Mouse (Mus musculus) hindbrain, embryonic 14.5 days (tissue): Measurements from ENCODE around the gene Clasp1. TPM values are rescaled to one million over a fixed set of nuclear protein-coding genes. Genes with fewer than 3 reads are reported as not detected.
A peak's percentile ranks its signal among the peaks of the same experiment; 100 is the strongest.

Source experiments
- ATAC-seq: fragments of 200-750 bp; cut with Nextera tagmentation; 2 replicates; pipeline ENCODE4 v1.8.0; 2017; ENCODE audit warnings: moderate number of reproducible peaks, mild to moderate bottlenecking, moderate TSS enrichment, moderate library complexity; ENCODE audit not compliant: low FRiP score
- DNase-seq: peaks from one replicate; pipeline ENCODE4 v3.0.0-alpha.2; 2015; ENCODE audit warnings: low spot score
- H3K27ac ChIP-seq: fragments of 300-500 bp; sonication (generic); 2 replicates; pipeline ENCODE4 v1.5.1; 2014; ENCODE audit warnings: mild to moderate bottlenecking, moderate library complexity
- H3K27me3 ChIP-seq: fragments of 300-500 bp; sonication (generic); 2 replicates; pipeline ENCODE4 v1.6.1; 2014; ENCODE audit warnings: mild to moderate bottlenecking, low read length, mixed read lengths; ENCODE audit not compliant: control insufficient read depth, insufficient read depth
- H3K36me3 ChIP-seq: fragments of 300-500 bp; sonication (generic); replicated peaks from 2 replicates; pipeline ENCODE4 v1.6.1; 2014; ENCODE audit not compliant: control insufficient read depth, insufficient read depth
- H3K4me1 ChIP-seq: fragments of 300-500 bp; sonication (generic); replicated peaks from 2 replicates; pipeline ENCODE4 v1.6.1; 2014; ENCODE audit warnings: antibody characterized with exemption, low read length, mixed read lengths; ENCODE audit not compliant: control insufficient read depth, insufficient read depth
- H3K4me2 ChIP-seq: fragments of 300-500 bp; sonication (generic); replicated peaks from 2 replicates; pipeline ENCODE4 v1.6.1; 2014; ENCODE audit warnings: mild to moderate bottlenecking, moderate library complexity
- H3K4me3 ChIP-seq: fragments of 300-500 bp; sonication (generic); replicated peaks from 2 replicates; pipeline ENCODE4 v1.5.1; 2014; ENCODE audit warnings: mild to moderate bottlenecking, low read length
- H3K9ac ChIP-seq: fragments of 300-500 bp; sonication (generic); 2 replicates; pipeline ENCODE4 v1.6.1; 2014
- H3K9me3 ChIP-seq: fragments of 300-500 bp; sonication (generic); 2 replicates; pipeline ENCODE4 v1.6.1; 2016; ENCODE audit warnings: low read length; ENCODE audit not compliant: control insufficient read depth
- WGBS: fragments of 180-500 bp; shearing (Covaris S2); extraction: QIAGEN DNeasy Blood & Tissue Kit; methylation state at CpG from one replicate; pipeline ENCODE4 v1.1.7; 2014; 5-methylcytosine and 5-hydroxymethylcytosine counted together
- polyA plus RNA-seq: library from polyadenylated mRNA; unstranded; fragments of >200 nt; fragmentation: Nextera tagmentation; extraction: Ambion mirVana; gene quantifications from 2 replicates; pipeline ENCODE4 v1.2.1, GENCODE M21; 2014

Gene Clasp1
- polyA plus RNA-seq, 1 experiment from 2014 or later: 130 TPM

DNA sequence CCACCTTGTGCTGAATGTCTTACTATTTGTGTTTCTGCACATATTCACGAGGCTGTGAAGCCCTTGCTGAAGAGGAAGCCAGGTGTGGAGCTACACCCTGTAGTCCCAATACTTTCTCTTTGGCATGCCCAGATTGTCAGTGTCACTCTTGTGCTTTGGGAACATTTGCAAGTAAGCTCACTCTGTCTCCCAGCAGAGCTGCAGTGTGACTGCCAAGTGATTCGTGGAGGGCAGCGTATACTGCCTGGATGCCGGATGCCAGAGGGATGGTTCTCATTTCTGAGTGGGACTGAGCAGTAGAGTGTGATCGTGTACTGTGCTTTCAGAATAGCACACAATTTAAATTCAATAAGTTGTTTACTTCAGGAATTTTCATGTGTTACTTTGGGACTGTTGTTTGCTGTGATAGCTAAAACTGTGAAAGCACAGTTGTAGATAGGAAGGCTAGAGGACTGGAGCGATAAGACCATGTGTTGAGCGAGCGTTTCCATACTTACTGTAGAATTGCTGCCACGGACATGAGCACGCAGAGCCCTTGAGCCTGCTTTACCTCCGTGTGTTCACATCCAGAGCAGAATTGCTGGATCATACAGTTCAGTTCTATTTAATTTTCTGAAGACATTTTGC lies 68.5 kb downstream of the Clasp1 start:
- ATAC-seq: no peak
- H3K9me3 ChIP-seq: no peaks in the 10 kb centered on the region
- peak overlapping the region; percentile 55; the same call in 1 of the 2 replicates for H3K27ac ChIP-seq
- 45% methylated on average over 11 of the region's 11 CpGs for WGBS
- peak overlapping the region; percentile 60 for H3K4me2 ChIP-seq
- H3K4me1 ChIP-seq: peaks cover 30% of the 10 kb centered on the region
- peaks cover 10% of the 10 kb centered on the region for H3K36me3 ChIP-seq
- no peak for DNase-seq
- H3K4me3 ChIP-seq: no peak overlapping the region
- peak overlapping the region; percentile 37; the same call in 1 of the 2 replicates for H3K9ac ChIP-seq
- no peaks in the 10 kb centered on the region for H3K27me3 ChIP-seq

DNA sequence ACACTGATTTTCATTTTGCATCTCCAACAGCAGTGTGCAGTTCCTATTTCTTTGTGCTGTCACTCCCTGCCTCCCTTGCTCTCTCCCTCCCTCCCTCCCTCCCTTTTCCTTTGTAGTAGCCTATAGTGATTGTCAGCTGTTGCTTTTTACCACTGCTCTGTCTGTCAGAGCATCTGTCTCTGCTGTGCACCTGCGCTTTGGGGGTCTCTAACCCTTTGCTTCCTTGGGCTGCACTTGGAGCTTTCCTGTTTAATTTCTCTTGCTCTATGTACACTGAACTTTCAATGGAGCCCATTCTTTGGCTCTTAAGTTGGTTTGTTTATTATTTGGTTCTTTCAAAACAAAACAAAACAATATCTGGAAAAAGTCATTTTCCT lies 69.0 kb downstream of the Clasp1 start:
- Histone ChIP-seq H3K27ac (peak overlapping the region; percentile 55; the same call in 1 of the 2 replicates), H3K9ac (peak overlapping the region; percentile 37; the same call in 1 of the 2 replicates), H3K27me3 (no peaks in the 10 kb centered on the region), H3K4me2 (peak overlapping the region; percentile 60), H3K4me1 (peaks cover 30% of the 10 kb centered on the region), H3K9me3 (no peaks in the 10 kb centered on the region), H3K4me3 (no peak overlapping the region), H3K36me3 (peaks cover 13% of the 10 kb centered on the region)
- WGBS: 14% methylated on average over 1 of the region's 1 CpGs
- ATAC-seq (no peak), DNase-seq (no peak)

DNA sequence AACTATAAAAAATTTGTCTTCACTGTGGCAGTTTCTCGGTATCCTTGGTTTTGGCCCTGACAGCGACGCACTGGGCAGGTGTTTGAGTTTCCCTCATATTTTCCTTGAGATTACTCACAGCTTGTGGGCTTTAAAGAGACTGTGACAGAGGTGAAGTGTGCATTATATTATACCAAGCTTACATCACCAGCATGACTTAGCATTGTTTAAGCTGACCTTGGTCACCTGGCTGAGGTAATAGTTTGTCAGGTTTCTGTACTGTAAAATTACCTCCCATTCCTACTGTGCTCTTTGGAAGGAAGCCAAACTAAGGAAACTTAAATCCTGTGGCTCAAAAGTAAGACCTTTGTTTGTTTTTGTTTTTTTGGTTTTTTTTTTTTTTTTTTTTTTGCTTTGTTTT lies 69.4 kb downstream of the Clasp1 start:
- H3K27ac ChIP-seq: no peak overlapping the region
- peaks cover 30% of the 10 kb centered on the region for H3K4me1 ChIP-seq
- ATAC-seq: no peak
- H3K36me3 ChIP-seq: peaks cover 15% of the 10 kb centered on the region
- WGBS: 56% methylated on average over 3 of the region's 3 CpGs
- no peaks in the 10 kb centered on the region for H3K9me3 ChIP-seq
- DNase-seq: no peak
- H3K27me3 ChIP-seq: no peaks in the 10 kb centered on the region
- H3K9ac ChIP-seq: no peak overlapping the region; the same call in 1 of the 2 replicates
- H3K4me3 ChIP-seq: no peak overlapping the region
- H3K4me2 ChIP-seq: peak overlapping the region; percentile 60

DNA sequence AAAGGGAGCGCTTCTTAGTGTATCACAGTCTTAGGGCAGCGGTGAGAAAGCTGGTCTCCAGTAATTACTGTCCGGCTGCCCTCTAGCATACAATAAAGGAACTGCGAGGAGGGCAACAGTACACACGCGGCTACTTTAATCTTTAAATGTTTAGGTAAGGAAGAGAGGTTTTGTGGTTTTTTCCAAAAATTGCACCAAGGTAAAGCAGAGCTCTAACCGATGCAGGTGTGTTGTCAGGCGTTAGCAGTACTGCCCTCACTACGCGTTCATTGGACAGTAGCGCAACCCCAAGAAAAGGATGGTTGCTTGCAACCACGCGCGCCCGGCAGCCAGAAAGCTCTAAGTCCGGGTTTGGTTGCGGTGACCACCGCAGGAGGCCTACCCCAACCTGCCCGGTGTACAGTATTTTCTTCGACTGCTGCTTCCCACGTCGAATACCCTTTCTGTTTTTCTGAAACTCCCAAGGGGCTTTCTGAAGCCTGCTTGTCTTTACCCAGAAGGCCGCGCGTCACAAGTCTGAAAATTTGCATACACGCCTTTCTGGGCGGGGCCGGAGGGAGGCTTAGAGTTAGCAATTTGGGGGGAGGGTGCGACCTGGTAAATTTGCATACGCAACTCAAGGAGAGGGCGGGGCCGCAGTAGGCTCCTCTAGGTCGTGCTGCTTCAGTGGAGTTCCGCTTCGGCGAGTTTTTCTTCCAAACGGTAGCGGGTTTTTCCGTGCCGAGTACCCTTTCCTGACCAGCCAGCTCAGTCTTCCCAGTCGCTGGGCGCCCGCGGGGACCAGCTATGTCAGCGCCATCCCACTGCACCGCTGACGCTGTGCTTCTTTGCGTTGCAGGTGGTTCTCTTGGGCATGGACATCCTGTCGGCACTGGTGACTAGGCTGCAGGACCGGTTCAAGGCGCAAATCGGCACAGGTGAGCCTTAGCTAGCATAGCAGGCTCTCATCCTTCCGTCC lies 70.4 kb downstream of the Clasp1 start:
- peak; percentile 89 for ATAC-seq
- peak overlapping the region; percentile 46 for H3K4me3 ChIP-seq
- 2% methylated on average over 53 of the region's 53 CpGs for WGBS

DNA sequence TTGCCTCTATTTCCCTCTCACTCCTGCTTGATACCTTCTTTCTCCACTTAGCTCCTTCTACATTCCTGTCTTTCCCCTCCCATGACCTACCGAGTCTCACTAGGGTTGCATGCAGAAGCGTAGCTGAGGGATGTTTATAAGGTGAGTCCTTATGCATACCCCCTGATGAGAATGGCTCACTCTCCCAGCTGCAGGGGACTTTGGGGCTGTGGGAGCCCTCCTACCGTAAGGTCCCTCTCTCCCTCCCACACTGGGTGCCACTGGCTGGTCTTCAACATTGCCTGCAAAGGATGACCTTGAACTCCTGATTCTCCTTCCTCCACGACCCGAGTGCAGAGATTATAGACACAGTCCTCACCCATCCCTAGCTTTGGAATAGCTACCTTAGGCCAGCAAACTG lies 71.9 kb downstream of the Clasp1 start:
- Histone ChIP-seq H3K4me2 (no peak overlapping the region), H3K9ac (no peak overlapping the region), H3K36me3 (peaks cover 37% of the 10 kb centered on the region), H3K27me3 (no peaks in the 10 kb centered on the region), H3K4me1 (peaks cover 30% of the 10 kb centered on the region), H3K27ac (no peak overlapping the region), H3K4me3 (no peak overlapping the region), H3K9me3 (no peaks in the 10 kb centered on the region)
- 88% methylated on average over 5 of the region's 5 CpGs for WGBS
- ATAC-seq (no peak), DNase-seq (no peak)

More for the DNA sequence above, 70.4 kb downstream of the Clasp1 start:
- H3K9ac ChIP-seq: peak overlapping the region; percentile 67
- H3K4me1 ChIP-seq: peaks cover 30% of the 10 kb centered on the region
- H3K36me3 ChIP-seq: peaks cover 22% of the 10 kb centered on the region
- peak overlapping the region; percentile 93 for H3K27ac ChIP-seq
- no peaks in the 10 kb centered on the region for H3K27me3 ChIP-seq
- H3K9me3 ChIP-seq: no peaks in the 10 kb centered on the region
- H3K4me2 ChIP-seq: peak overlapping the region; percentile 60
- peak; percentile 88 for DNase-seq

DNA sequence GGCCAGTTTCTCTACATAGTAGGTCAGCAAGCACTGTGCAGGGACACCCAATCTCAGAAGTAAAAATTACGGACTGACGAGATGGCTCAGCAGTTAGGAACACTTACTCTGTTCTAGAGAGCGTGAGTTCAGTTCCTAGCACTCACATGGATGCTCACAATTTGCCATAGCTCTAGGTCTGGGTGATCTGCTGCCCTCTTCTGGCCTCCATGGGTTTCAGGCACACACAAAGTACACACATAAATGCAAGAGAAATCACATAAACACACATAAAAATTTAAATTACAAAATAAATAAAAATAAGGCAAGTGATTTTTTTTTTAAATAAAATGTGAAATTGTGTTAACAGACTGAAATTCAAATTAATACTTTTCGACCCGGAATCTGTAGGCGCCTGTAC lies 77.2 kb downstream of the Clasp1 start:
- H3K27ac ChIP-seq: no peak overlapping the region
- no peak overlapping the region for H3K4me3 ChIP-seq
- no peak overlapping the region for H3K4me2 ChIP-seq
- H3K9me3 ChIP-seq: no peaks in the 10 kb centered on the region
- DNase-seq: no peak
- no peak overlapping the region for H3K9ac ChIP-seq
- no peak for ATAC-seq
- no peaks in the 10 kb centered on the region for H3K4me1 ChIP-seq
- WGBS: 96% methylated on average over 6 of the region's 6 CpGs
- no peaks in the 10 kb centered on the region for H3K27me3 ChIP-seq
- peaks cover 78% of the 10 kb centered on the region for H3K36me3 ChIP-seq

DNA sequence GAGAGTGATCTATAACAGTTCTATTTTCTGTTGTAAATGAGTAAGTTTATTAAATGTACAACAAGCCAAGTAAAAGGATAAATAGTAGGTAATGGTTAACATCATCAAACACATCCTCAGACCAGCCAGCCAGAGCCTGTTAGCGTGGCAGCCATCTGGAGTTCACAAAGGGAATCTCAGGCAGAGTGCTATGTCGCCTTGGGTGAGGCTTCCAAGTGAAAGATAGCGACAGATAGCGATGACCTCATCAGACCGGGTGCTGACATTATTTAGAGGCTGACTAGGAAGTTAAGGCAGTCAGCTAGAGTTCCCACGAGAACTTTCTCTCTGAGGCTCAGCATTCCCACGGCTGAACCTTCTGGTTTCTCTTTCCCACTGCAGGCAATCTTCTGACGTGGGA lies 83.5 kb downstream of the Clasp1 start:
- no peak overlapping the region for H3K9ac ChIP-seq
- no peak overlapping the region for H3K27ac ChIP-seq
- H3K4me2 ChIP-seq: no peak overlapping the region
- H3K9me3 ChIP-seq: no peaks in the 10 kb centered on the region
- DNase-seq: no peak
- peaks cover 71% of the 10 kb centered on the region for H3K36me3 ChIP-seq
- no peaks in the 10 kb centered on the region for H3K4me1 ChIP-seq
- no peak overlapping the region for H3K4me3 ChIP-seq
- ATAC-seq: no peak
- WGBS: 86% methylated on average over 8 of the region's 8 CpGs
- no peaks in the 10 kb centered on the region for H3K27me3 ChIP-seq

DNA sequence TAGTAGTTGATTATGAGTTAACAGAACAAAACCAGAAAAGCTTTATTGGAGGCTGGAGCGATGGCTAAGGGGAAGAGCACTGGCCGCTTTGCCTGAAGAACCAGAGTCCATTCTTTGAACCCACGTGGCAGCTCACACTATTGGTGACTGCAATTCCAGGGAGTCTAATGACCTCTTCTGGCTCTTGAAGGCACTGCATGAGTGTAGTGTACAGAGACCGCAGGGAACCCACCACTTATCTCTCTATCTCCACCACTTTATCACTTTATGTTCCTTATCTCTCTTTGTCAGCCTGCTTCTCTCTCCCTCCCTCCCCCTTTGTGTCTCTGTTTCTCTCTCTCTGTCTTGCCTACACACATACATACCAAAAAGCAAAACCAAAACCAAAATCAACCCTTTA lies 88.1 kb downstream of the Clasp1 start:
- peak; percentile 60 for DNase-seq
- no peak overlapping the region for H3K4me2 ChIP-seq
- H3K9ac ChIP-seq: no peak overlapping the region
- ATAC-seq: peak; percentile 67; the same call in 1 of the 2 replicates
- no peaks in the 10 kb centered on the region for H3K9me3 ChIP-seq
- WGBS: 58% methylated on average over 4 of the region's 4 CpGs
- H3K27me3 ChIP-seq: no peaks in the 10 kb centered on the region
- no peak overlapping the region for H3K4me3 ChIP-seq
- H3K36me3 ChIP-seq: peaks cover 42% of the 10 kb centered on the region
- H3K27ac ChIP-seq: no peak overlapping the region
- no peaks in the 10 kb centered on the region for H3K4me1 ChIP-seq

DNA sequence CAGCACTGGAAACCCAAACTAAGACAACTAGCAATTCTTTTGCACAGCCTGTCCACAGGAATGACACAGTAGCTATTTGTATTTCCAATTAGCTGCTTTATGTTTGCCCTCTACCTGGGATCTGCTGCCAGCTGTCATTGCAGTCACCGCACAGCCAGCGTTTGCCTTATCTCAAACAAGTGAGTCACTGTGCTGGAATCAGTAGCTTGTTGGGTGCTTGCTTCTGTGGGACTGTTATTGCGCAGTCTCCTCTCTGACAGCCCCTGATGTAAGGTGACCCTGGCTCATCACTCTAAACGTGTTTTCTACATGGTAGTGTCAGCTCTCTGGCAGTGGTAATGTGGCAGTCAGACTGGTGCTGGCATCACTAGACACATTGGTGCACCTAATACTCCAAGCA lies 90.4 kb downstream of the Clasp1 start:
- Histone ChIP-seq H3K36me3 (peaks cover 24% of the 10 kb centered on the region; the same call in 1 of the 2 replicates), H3K4me3 (no peak overlapping the region), H3K4me2 (no peak overlapping the region), H3K27me3 (no peaks in the 10 kb centered on the region), H3K9ac (no peak overlapping the region), H3K27ac (no peak overlapping the region), H3K4me1 (no peaks in the 10 kb centered on the region), H3K9me3 (no peaks in the 10 kb centered on the region)
- 84% methylated on average over 4 of the region's 4 CpGs for WGBS
- no peak for DNase-seq
- ATAC-seq: no peak
